Mouse (Mus musculus) lung, embryonic 16.5 days (tissue): Measurements from ENCODE around the gene Edem3. TPM values are rescaled to one million over a fixed set of nuclear protein-coding genes. Genes with fewer than 3 reads are reported as not detected.
A peak's percentile ranks its signal among the peaks of the same experiment; 100 is the strongest.
"Not testable (repeated sequence)": the region's sequence is repeated elsewhere in the genome, so short reads cannot be mapped to it uniquely, and the experiment has no call there.

ENCODE experiments used
- ATAC-seq: fragments of 200-750 bp; cut with Nextera tagmentation; 2 replicates; pipeline ENCODE4 v1.8.0; 2017; ENCODE audit warnings: low read depth, mild to moderate bottlenecking, moderate library complexity
- H3K27ac ChIP-seq: fragments of 300-500 bp; sonication (generic); 2 replicates; pipeline ENCODE4 v1.5.1; 2014; ENCODE audit warnings: mild to moderate bottlenecking, control low read depth, low read length
- H3K27me3 ChIP-seq: fragments of 300-500 bp; sonication (generic); 2 replicates; pipeline ENCODE4 v1.6.1; 2014; ENCODE audit warnings: low read depth, low read length, mixed read lengths; ENCODE audit not compliant: control insufficient read depth, insufficient read depth
- H3K36me3 ChIP-seq: fragments of 300-500 bp; sonication (generic); 2 replicates; pipeline ENCODE4 v1.6.1; 2014; ENCODE audit warnings: low read length; ENCODE audit not compliant: control insufficient read depth, insufficient read depth
- H3K4me1 ChIP-seq: fragments of 300-500 bp; sonication (generic); replicated peaks from 2 replicates; pipeline ENCODE4 v1.6.1; 2014; ENCODE audit warnings: low read length, mixed read lengths; ENCODE audit not compliant: control insufficient read depth, insufficient read depth
- H3K4me2 ChIP-seq: fragments of 300-500 bp; sonication (generic); 2 replicates; pipeline ENCODE4 v1.6.1; 2014; ENCODE audit warnings: low read depth, low read length, control low read depth
- H3K4me3 ChIP-seq: fragments of 300-500 bp; sonication (generic); 2 replicates; pipeline ENCODE4 v1.5.1; 2014; ENCODE audit warnings: mild to moderate bottlenecking, low read length, control low read depth
- H3K9ac ChIP-seq: fragments of 300-500 bp; sonication (generic); 2 replicates; pipeline ENCODE4 v1.6.1; 2014; ENCODE audit warnings: low read length, control low read depth
- H3K9me3 ChIP-seq: fragments of 300-500 bp; sonication (generic); 2 replicates; pipeline ENCODE4 v1.6.1; 2016; ENCODE audit warnings: low read length; ENCODE audit not compliant: control insufficient read depth
- WGBS: fragments of 180-500 bp; shearing (Covaris S2); extraction: QIAGEN DNeasy Blood & Tissue Kit; methylation state at CpG from one replicate; pipeline ENCODE4 v1.1.7; 2014; 5-methylcytosine and 5-hydroxymethylcytosine counted together
- polyA plus RNA-seq: library from polyadenylated mRNA; unstranded; fragments of >200 nt; fragmentation: Nextera tagmentation; extraction: Ambion mirVana; gene quantifications from 2 replicates; pipeline ENCODE4 v1.2.1, GENCODE M21; 2015

Gene Edem3
- polyA plus RNA-seq, 1 experiment from 2014 or later, result 17.7 TPM

DNA sequence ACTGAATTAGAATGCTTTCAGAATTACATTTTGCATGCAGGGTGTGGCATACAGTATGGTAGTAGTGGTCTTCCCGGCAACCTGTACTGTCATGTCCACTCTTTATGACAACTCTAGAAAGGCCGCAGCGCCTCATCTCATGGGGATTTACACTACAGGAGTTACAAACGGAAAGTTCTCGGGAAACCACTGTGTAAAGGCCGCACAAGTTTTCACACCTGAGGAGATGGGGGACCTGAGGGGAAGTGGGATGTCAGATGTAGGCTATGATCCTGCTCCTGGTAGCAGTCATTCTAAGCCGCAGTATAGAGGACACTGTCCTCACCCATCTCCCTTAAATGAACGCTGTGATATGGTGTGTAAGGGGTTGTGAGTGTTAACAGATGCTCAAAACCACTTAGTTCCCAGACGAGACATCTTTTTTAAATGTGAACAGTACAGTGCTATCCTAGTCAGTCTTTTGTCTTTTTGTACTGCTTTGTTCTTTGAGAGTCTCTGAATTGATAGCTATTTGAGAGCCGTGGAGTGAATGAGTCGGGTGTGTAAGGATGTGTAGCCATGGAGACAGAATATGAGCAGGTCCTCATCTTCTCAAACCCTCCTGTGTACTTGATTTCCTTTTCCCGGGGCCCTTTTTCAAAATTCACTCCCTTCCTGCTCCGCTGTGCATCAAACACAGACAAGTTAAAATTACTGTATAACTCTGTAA lies 57.0 kb downstream of the Edem3 start:
- Histone ChIP-seq H3K4me2 (no peak overlapping the region), H3K4me3 (no peak overlapping the region), H3K27ac (no peak overlapping the region), H3K9me3 (no peaks in the 10 kb centered on the region), H3K27me3 (no peaks in the 10 kb centered on the region), H3K9ac (no peak overlapping the region), H3K4me1 (no peaks in the 10 kb centered on the region), H3K36me3 (peaks cover 26% of the 10 kb centered on the region)
- no peak for ATAC-seq
- 84% methylated on average over 13 of the region's 13 CpGs for WGBS

DNA sequence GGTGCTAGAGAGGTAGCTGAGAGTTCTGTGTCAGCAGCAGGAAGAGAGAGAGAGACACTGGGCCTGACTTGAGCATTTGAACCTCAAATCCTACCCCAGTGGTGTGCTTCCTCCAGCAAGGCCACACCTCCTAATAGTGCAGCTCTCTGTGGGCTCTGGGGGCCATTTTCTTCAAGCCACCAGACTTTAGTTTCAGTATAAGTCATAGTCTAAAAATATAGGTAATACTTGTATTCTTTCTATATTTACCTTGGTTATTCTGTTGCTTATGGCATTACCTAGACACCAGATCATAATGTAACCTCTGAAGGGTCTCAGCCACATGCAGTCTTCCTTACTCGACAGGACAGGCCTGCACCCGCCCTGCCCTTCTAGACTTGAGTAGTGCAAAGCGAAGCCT lies 60.9 kb downstream of the Edem3 start:
- H3K4me2 ChIP-seq, result no peak overlapping the region
- peaks cover 27% of the 10 kb centered on the region for H3K36me3 ChIP-seq
- H3K4me3 ChIP-seq, result no peak overlapping the region
- no peaks in the 10 kb centered on the region for H3K9me3 ChIP-seq
- WGBS, result 78% methylated on average over 3 of the region's 3 CpGs
- ATAC-seq, result no peak
- H3K27ac ChIP-seq, result no peak overlapping the region
- no peaks in the 10 kb centered on the region for H3K27me3 ChIP-seq
- no peak overlapping the region for H3K9ac ChIP-seq
- H3K4me1 ChIP-seq, result no peaks in the 10 kb centered on the region

DNA sequence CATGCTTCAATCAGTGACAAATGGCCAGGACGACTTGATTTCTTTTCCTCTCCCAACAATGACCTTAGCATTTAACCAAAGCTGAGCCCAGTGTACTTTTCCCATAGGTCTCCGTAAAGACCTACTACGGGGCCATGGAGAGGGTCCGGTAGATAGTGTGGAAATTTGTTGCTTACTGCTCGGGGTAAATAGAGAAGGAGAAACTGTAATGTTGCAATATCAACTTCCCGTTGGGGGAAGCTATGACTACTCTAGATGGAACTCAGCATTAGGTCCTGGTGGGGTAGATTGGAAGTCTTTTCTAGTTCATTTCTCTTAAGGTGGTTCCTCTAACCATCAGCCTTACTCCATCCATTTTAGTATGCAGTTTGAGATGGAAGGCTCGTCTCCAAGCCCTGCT lies 64.0 kb downstream of the Edem3 start:
- 84% methylated on average over 7 of the region's 7 CpGs for WGBS

DNA sequence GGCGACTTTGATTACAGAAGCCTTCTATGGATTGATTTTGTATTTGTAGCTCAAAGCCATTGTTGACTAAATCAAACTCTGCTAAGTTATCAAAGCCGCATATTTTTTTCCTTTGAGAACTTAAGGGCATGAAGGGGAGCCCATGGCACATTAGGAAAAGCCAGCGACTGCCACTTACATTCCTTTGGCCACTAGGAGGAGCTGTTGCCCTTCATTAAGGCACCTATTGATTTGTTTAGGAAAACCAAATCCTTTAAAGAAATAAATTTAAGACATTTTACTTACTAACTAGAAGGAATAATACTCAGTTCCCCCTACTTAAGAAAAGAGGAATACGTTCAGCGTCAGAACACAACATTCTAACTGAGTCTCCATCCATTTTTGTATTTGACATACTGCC lies 65.3 kb downstream of the Edem3 start:
- no peak overlapping the region for H3K9ac ChIP-seq
- ATAC-seq, result no peak
- 24% methylated on average over 5 of the region's 5 CpGs for WGBS
- H3K9me3 ChIP-seq, result no peaks in the 10 kb centered on the region
- no peaks in the 10 kb centered on the region for H3K4me1 ChIP-seq
- H3K27ac ChIP-seq, result no peak overlapping the region
- no peak overlapping the region for H3K4me2 ChIP-seq
- no peak overlapping the region for H3K4me3 ChIP-seq
- peaks cover 14% of the 10 kb centered on the region; the same call in 1 of the 2 replicates for H3K36me3 ChIP-seq
- no peaks in the 10 kb centered on the region for H3K27me3 ChIP-seq

More for the DNA sequence above, 64.0 kb downstream of the Edem3 start:
- no peaks in the 10 kb centered on the region for H3K9me3 ChIP-seq
- H3K9ac ChIP-seq, result no peak overlapping the region
- no peaks in the 10 kb centered on the region for H3K4me1 ChIP-seq
- no peak for ATAC-seq
- H3K4me3 ChIP-seq, result no peak overlapping the region
- no peak overlapping the region for H3K27ac ChIP-seq
- no peak overlapping the region for H3K4me2 ChIP-seq
- no peaks in the 10 kb centered on the region for H3K27me3 ChIP-seq
- peaks cover 16% of the 10 kb centered on the region; the same call in 1 of the 2 replicates for H3K36me3 ChIP-seq

DNA sequence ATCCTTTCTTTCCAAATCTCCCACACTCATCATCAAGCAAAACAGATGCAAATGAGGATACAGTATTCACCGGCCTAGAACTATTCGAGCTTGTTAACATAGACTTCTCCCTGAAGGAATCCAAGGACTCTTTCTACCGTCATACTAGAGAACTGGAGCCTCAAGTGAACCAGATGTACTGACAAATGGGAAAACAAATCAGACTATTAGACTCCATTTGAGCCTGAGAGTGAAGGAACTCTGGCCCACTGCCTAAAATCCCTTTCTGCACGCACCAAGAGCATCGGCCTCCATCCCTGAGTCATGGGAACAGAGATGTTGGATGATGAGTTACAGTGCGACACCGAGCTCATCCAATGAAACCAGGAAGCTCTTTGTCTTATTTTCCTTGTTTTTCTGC lies 69.9 kb downstream of the Edem3 start:
- H3K27me3 ChIP-seq, result no peaks in the 10 kb centered on the region
- H3K4me1 ChIP-seq, result no peaks in the 10 kb centered on the region
- H3K27ac ChIP-seq, result no peak overlapping the region
- ATAC-seq, result peak; percentile 80
- no peak overlapping the region for H3K4me3 ChIP-seq
- no peaks in the 10 kb centered on the region for H3K36me3 ChIP-seq
- 56% methylated on average over 7 of the region's 7 CpGs for WGBS
- no peak overlapping the region for H3K9ac ChIP-seq
- H3K4me2 ChIP-seq, result no peak overlapping the region
- H3K9me3 ChIP-seq, result no peaks in the 10 kb centered on the region

DNA sequence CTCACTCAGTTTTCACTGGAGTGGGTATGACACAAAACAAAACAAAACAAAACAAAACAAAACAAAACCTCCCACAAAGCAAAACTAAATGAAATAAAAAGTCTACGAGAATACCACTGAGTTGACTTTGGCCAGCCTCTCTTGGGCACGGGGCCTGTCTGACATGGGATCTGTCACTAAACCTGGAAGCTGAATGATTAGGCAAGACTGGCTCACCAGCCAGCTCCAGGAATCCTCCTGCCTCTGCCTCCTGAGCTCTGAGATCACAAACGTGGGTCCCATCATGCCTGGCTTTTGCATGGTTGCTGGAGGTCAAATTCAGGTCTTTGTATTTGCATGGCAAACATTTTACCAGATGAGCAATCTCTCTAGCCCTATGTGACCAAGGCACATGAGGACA lies 76.6 kb downstream of the Edem3 start:
- Histone ChIP-seq H3K36me3 (no peaks in the 10 kb centered on the region), H3K4me3 (no peak overlapping the region), H3K27me3 (no peaks in the 10 kb centered on the region), H3K9me3 (0 out of 2 replicates have a peak, but pooled peaks cover 3% of the 10 kb centered on the region), H3K9ac (no peak overlapping the region), H3K4me1 (no peaks in the 10 kb centered on the region), H3K4me2 (no peak overlapping the region), H3K27ac (no peak overlapping the region)
- no peak for ATAC-seq
- WGBS, result 75% methylated on average over 3 of the region's 3 CpGs

DNA sequence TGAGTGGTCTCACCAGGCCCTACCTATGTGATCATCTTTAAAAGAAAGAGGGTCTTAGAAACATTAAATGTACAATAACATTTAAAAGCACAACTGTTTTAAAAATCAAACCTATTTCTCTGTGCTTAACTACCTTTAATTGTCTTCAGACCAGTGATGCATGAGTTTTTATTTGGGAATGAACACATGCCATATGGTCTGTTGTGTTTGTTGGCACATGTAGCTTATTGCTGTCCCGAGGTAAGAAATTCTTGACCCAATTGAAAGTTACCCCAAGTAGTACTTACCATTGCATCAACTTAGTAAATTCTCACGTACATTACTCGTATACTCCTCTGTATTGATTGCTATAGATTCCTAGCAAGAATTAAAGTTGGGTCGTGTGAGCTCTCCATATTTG lies 80.1 kb downstream of the Edem3 start:
- Histone ChIP-seq H3K4me1 (no peaks in the 10 kb centered on the region), H3K36me3 (no peaks in the 10 kb centered on the region), H3K9ac (no peak overlapping the region), H3K27ac (no peak overlapping the region), H3K27me3 (no peaks in the 10 kb centered on the region), H3K9me3 (0 out of 2 replicates have a peak, but pooled peaks cover 3% of the 10 kb centered on the region), H3K4me3 (no peak overlapping the region), H3K4me2 (no peak overlapping the region)
- ATAC-seq, result no peak
- 90% methylated on average over 4 of the region's 4 CpGs for WGBS

DNA sequence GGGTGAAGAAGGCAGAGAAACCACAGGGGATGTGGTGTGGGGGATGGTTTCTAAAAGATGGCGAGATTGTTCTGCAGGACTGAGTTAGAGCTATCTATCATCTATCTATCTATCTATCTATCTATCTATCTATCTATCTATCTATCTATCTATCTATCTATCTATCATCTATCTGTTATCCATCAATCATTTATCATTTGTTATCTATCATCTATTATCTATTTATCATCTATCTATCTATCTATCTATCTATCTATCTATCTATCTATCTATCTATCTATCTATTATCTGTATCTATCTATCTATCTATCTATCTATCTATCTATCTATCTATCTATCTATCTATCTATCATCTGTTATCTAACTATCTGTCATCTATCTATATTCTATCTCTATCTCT lies 85.2 kb downstream of the Edem3 start:
- not testable (repeated sequence) for H3K27me3 ChIP-seq, H3K4me2 ChIP-seq, H3K36me3 ChIP-seq, ATAC-seq, H3K27ac ChIP-seq, H3K9ac ChIP-seq, H3K9me3 ChIP-seq, H3K4me1 ChIP-seq, H3K4me3 ChIP-seq
- 89% methylated on average over 1 of the region's 1 CpGs for WGBS

DNA sequence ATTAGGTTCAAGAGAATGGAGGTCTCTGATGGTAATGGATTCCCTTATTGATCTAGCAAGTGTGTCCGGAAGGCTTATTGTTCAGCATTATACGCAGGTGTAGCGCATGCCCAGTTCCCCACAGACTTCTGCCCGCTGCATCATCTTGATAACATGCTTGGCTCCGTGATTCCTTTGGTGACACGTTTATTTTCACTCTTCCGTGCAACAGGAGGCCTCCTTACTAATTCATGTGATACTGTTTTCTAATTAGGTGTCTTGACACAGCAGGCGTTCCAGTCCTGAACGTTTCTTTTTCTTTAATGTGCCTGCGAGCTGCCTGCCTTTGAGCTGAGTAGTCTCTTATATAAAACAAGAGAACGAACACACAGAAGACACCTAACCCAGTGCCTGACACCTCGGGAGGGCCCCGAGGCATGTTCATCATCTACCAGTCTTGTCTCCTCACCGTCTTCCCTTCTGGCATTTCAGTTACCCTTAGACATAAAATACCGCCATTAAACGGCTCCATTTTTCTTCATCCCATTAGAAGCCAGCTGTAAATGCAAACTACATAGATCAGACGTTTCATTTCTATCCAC lies 90.2 kb downstream of the Edem3 start:
- ATAC-seq, result no peak
- no peak overlapping the region for H3K4me2 ChIP-seq
- no peak overlapping the region for H3K9ac ChIP-seq
- H3K36me3 ChIP-seq, result no peaks in the 10 kb centered on the region
- no peaks in the 10 kb centered on the region for H3K4me1 ChIP-seq
- 73% methylated on average over 17 of the region's 17 CpGs for WGBS
- no peaks in the 10 kb centered on the region for H3K9me3 ChIP-seq
- no peaks in the 10 kb centered on the region for H3K27me3 ChIP-seq
- H3K4me3 ChIP-seq, result no peak overlapping the region
- no peak overlapping the region for H3K27ac ChIP-seq
